14 mouse cellular contexts compared by ENCODE assay signal in genomic region chr7:75509085-75509873, GRCm38 (mm10).
"Had no signal": no experiment of that assay in that cellular context is flagged by ENCODE, and none has a peak within 500 bp of the region (broad histone marks: within the 10 kb centered on the region; RNA-seq: fewer than 3 reads in every experiment).

No protein-coding gene starts in this region.

- H3K36me3 ChIP-seq: limb, embryonic 10.5 days; liver, embryonic 12.5 days; lung, embryonic 15.5 days; neural tube, embryonic 12.5 days had no signal

- H3K27me3 ChIP-seq: liver, embryonic 12.5 days; lung, embryonic 15.5 days; neural tube, embryonic 12.5 days had no signal

- H3K9ac ChIP-seq: liver, embryonic 12.5 days; lung, embryonic 15.5 days; neural tube, embryonic 12.5 days had no signal

- H3K4me1 ChIP-seq: liver, embryonic 12.5 days; neural tube, embryonic 12.5 days had no signal

- H3K4me3 ChIP-seq: left cerebral cortex, adult 2 months; limb, embryonic 10.5 days; liver, embryonic 12.5 days; lung, embryonic 15.5 days; myocyte; neural tube, embryonic 12.5 days had no signal

- DNase-seq: kidney, adult 2 months; kidney, postnatal 4 days; midbrain, embryonic 14.5 days; right cerebral cortex, postnatal 14 days; thymus, postnatal 4 days had no signal

- H3K9me3 ChIP-seq: limb, embryonic 10.5 days; liver, embryonic 12.5 days; lung, embryonic 15.5 days; neural tube, embryonic 12.5 days had no signal

- H3K4me2 ChIP-seq: liver, embryonic 12.5 days; lung, embryonic 15.5 days; neural tube, embryonic 12.5 days had no signal

- ATAC-seq: hindbrain, embryonic 16.5 days; liver, embryonic 12.5 days had no signal

- H3K27ac ChIP-seq: kidney, postnatal 0 days; left cerebral cortex, adult 2 months; limb, embryonic 10.5 days; liver, embryonic 12.5 days; lung, embryonic 15.5 days; neural tube, embryonic 12.5 days; stomach, postnatal 0 days had no signal
